10 mouse cellular contexts compared by ENCODE assay signal in genomic region chr8:71474785-71475701, GRCm38 (mm10). TPM values are rescaled to one million over a fixed set of nuclear protein-coding genes. Genes with fewer than 3 reads are reported as not detected.
DNase-seq lines count a peak whose midpoint lies in the region; ATAC-seq lines count a peak whose summit lies in the region.
"Had no signal": no experiment of that assay in that cellular context is flagged by ENCODE, and none has a peak within 500 bp of the region (broad histone marks: within the 10 kb centered on the region; RNA-seq: fewer than 3 reads in every experiment).

No protein-coding gene starts in this region.

- H3K36me3 ChIP-seq in heart, embryonic 10.5 days = peaks cover 64% of the 10 kb centered on the region
- peaks cover 13% of the 10 kb centered on the region for H3K36me3 ChIP-seq in neural tube, embryonic 11.5 days (ENCODE audit: control insufficient read depth, insufficient read depth, low read length)
- peaks cover 6% of the 10 kb centered on the region for H3K36me3 ChIP-seq in intestine, embryonic 16.5 days (ENCODE audit: control insufficient read depth, insufficient read depth, low read length)
- H3K36me3 ChIP-seq in stomach, embryonic 16.5 days (ENCODE audit: control insufficient read depth, insufficient read depth, low read length) = no peaks in the 10 kb centered on the region

- H3K4me3 ChIP-seq in heart, embryonic 10.5 days = peak overlapping the region; percentile 74
- H3K4me3 ChIP-seq in neural tube, embryonic 11.5 days (ENCODE audit: low read depth, low read length) = peak overlapping the region; percentile 50; the same call in 1 of the 2 replicates
- H3K4me3 ChIP-seq in intestine, embryonic 16.5 days (ENCODE audit: low read length) = 0 out of 2 replicates have a peak overlapping the region, but pooled peaks have one; percentile 70
- no peak overlapping the region for H3K4me3 ChIP-seq in stomach, embryonic 16.5 days (replicated peaks; ENCODE audit: low read length)

- H3K27ac ChIP-seq in heart, embryonic 10.5 days = 0 out of 2 replicates have a peak overlapping the region, but pooled peaks have one; percentile 29
- no peak overlapping the region for H3K27ac ChIP-seq in neural tube, embryonic 11.5 days (ENCODE audit: low read depth, low read length)
- no peak overlapping the region for H3K27ac ChIP-seq in intestine, embryonic 16.5 days (ENCODE audit: low read length)
- no peak overlapping the region for H3K27ac ChIP-seq in stomach, embryonic 16.5 days (ENCODE audit: low read length)

- DNase-seq in heart, embryonic 10.5 days (ENCODE audit: low spot score) = no peak
- no peak for DNase-seq in heart, postnatal 14 days
- DNase-seq in neural tube, embryonic 11.5 days (ENCODE audit: low spot score) = no peak
- no peak for DNase-seq in neural tube, embryonic 10.5 days (ENCODE audit: extremely low spot score, low spot score)
- DNase-seq in frontal cortex, postnatal 25 days (ENCODE audit: low spot score in 2 of 2) = no peak
- DNase-seq: adrenal gland, postnatal 14 days had no signal

- no peak for ATAC-seq in neural tube, embryonic 11.5 days (ENCODE audit: insufficient read depth, low FRiP score, low TSS enrichment)
- ATAC-seq in intestine, embryonic 16.5 days = no peak
- ATAC-seq in stomach, embryonic 16.5 days (ENCODE audit: insufficient read depth, low FRiP score) = no peak
- no peak for ATAC-seq in monocyte, adult 5-6 weeks (replicated peaks; ENCODE audit: insufficient number of reproducible peaks, low FRiP score, low TSS enrichment, poor library complexity, severe bottlenecking)

- no peaks in the 10 kb centered on the region for H3K9me3 ChIP-seq in heart, embryonic 10.5 days
- H3K9me3 ChIP-seq in neural tube, embryonic 11.5 days (ENCODE audit: control insufficient read depth, low read length) = no peaks in the 10 kb centered on the region
- H3K9me3 ChIP-seq in intestine, embryonic 16.5 days (ENCODE audit: control insufficient read depth, low read length) = no peaks in the 10 kb centered on the region
- H3K9me3 ChIP-seq in stomach, embryonic 16.5 days (replicated peaks; ENCODE audit: control insufficient read depth, low read length) = no peaks in the 10 kb centered on the region
- H3K9me3 ChIP-seq: embryonic facial prominence, embryonic 12.5 days had no signal

- peak overlapping the region; percentile 71; the same call in 1 of the 2 replicates for H3K9ac ChIP-seq in neural tube, embryonic 11.5 days (ENCODE audit: low read length)
- peak overlapping the region; percentile 73; the same call in 1 of the 2 replicates for H3K9ac ChIP-seq in intestine, embryonic 16.5 days (ENCODE audit: low read depth, low read length)
- peak overlapping the region; percentile 84; the same call in 1 of the 2 replicates for H3K9ac ChIP-seq in stomach, embryonic 16.5 days (ENCODE audit: low read length)

- H3K4me2 ChIP-seq in neural tube, embryonic 11.5 days (ENCODE audit: low read depth) = no peak overlapping the region
- peak overlapping the region; percentile 83; the same call in 1 of the 2 replicates for H3K4me2 ChIP-seq in intestine, embryonic 16.5 days (ENCODE audit: low read depth, low read length)
- no peak overlapping the region for H3K4me2 ChIP-seq in stomach, embryonic 16.5 days (ENCODE audit: low read depth, low read length)

- H3K27me3 ChIP-seq in heart, embryonic 10.5 days (ENCODE audit: insufficient read depth, poor library complexity, severe bottlenecking) = peaks cover 22% of the 10 kb centered on the region
- no peaks in the 10 kb centered on the region for H3K27me3 ChIP-seq in neural tube, embryonic 11.5 days (ENCODE audit: control insufficient read depth, insufficient read depth, low read length)
- no peaks in the 10 kb centered on the region for H3K27me3 ChIP-seq in intestine, embryonic 16.5 days (replicated peaks; ENCODE audit: control insufficient read depth, insufficient read depth, low read length)
- H3K27me3 ChIP-seq in stomach, embryonic 16.5 days (ENCODE audit: control insufficient read depth, insufficient read depth, low read length) = no peaks in the 10 kb centered on the region
- H3K27me3 ChIP-seq: embryonic facial prominence, embryonic 12.5 days had no signal

- intact Hi-C loops in heart, postnatal 14 days (cut with DNase I) = loop anchor here (5.0 kb wide), 1 partner anchor 103 kb away; the partner anchor contains the start of gene Ocel1

- H3K4me1 ChIP-seq in heart, embryonic 10.5 days = peaks cover 33% of the 10 kb centered on the region
- H3K4me1 ChIP-seq in neural tube, embryonic 11.5 days (ENCODE audit: control insufficient read depth, insufficient read depth, low read length) = peaks cover 10% of the 10 kb centered on the region
- peaks cover 20% of the 10 kb centered on the region for H3K4me1 ChIP-seq in intestine, embryonic 16.5 days (ENCODE audit: control insufficient read depth, insufficient read depth, low read length)
- H3K4me1 ChIP-seq in stomach, embryonic 16.5 days (ENCODE audit: control insufficient read depth, insufficient read depth, low read length) = peaks cover 10% of the 10 kb centered on the region

- WGBS in heart, embryonic 10.5 days = 91% methylated on average over 25 of the region's 25 CpGs
- WGBS in neural tube, embryonic 11.5 days = 87% methylated on average over 25 of the region's 25 CpGs
- WGBS in intestine, embryonic 16.5 days = 86% methylated on average over 25 of the region's 25 CpGs
- 89% methylated on average over 25 of the region's 25 CpGs for WGBS in stomach, embryonic 16.5 days

RNA-seq across cellular contexts. Expression of gene Dda1, which starts 6.0 kb away (rescaled TPM):
- 107 and 128 TPM in 2 replicates for polyA plus RNA-seq in heart, embryonic 10.5 days (2016; fragmentation: Nextera tagmentation; extraction: Ambion mirVana)
- total RNA-seq in heart, postnatal 14 days (2021) = 10 to 100 TPM; 33.5 to 36.4 TPM
- 162 and 170 TPM in 2 replicates for polyA plus RNA-seq in neural tube, embryonic 11.5 days (2014; fragmentation: Nextera tagmentation; extraction: Ambion mirVana)
- 88.1 and 91.7 TPM in 2 replicates for polyA plus RNA-seq in intestine, embryonic 16.5 days (2015; fragmentation: Nextera tagmentation; extraction: Ambion mirVana)
- 87.1 and 89.1 TPM in 2 replicates for polyA plus RNA-seq in stomach, embryonic 16.5 days (2015; fragmentation: Nextera tagmentation; extraction: Ambion mirVana)
- 33.6 to 53.8 TPM (median 42.4 TPM) in 3 replicates for total RNA-seq in monocyte, adult 5-6 weeks (2017)

RNA-seq across cellular contexts. Expression of gene Mrpl34, which starts 10.3 kb away (rescaled TPM):
- polyA plus RNA-seq in heart, embryonic 10.5 days (2016; fragmentation: Nextera tagmentation; extraction: Ambion mirVana) = 172 and 181 TPM in 2 replicates
- total RNA-seq in heart, postnatal 14 days (2021) = 100 to 1,000 TPM; 111 to 124 TPM
- 196 and 205 TPM in 2 replicates for polyA plus RNA-seq in neural tube, embryonic 11.5 days (2014; fragmentation: Nextera tagmentation; extraction: Ambion mirVana)
- 224 and 234 TPM in 2 replicates for polyA plus RNA-seq in intestine, embryonic 16.5 days (2015; fragmentation: Nextera tagmentation; extraction: Ambion mirVana)
- polyA plus RNA-seq in stomach, embryonic 16.5 days (2015; fragmentation: Nextera tagmentation; extraction: Ambion mirVana) = 126 and 148 TPM in 2 replicates
- 5.7 to 17.9 TPM (median 13.7 TPM) in 3 replicates for total RNA-seq in monocyte, adult 5-6 weeks (2017)

RNA-seq across cellular contexts. Expression of gene Ano8, which starts 10.7 kb away (rescaled TPM):
- 0.73 and 2.7 TPM in 2 replicates for polyA plus RNA-seq in heart, embryonic 10.5 days (2016; fragmentation: Nextera tagmentation; extraction: Ambion mirVana)
- 10 to 100 TPM; 16.6 to 18.4 TPM for total RNA-seq in heart, postnatal 14 days (2021)
- 5.6 and 6.3 TPM in 2 replicates for polyA plus RNA-seq in neural tube, embryonic 11.5 days (2014; fragmentation: Nextera tagmentation; extraction: Ambion mirVana)
- 0.20 and 0.43 TPM in 2 replicates for polyA plus RNA-seq in intestine, embryonic 16.5 days (2015; fragmentation: Nextera tagmentation; extraction: Ambion mirVana)
- polyA plus RNA-seq in stomach, embryonic 16.5 days (2015; fragmentation: Nextera tagmentation; extraction: Ambion mirVana) = 0.26 and 0.27 TPM in 2 replicates
- 4.7 to 11.0 TPM (median 8.5 TPM) in 3 replicates for total RNA-seq in monocyte, adult 5-6 weeks (2017)

RNA-seq across cellular contexts. Expression of gene Abhd8, which starts 11.6 kb away (rescaled TPM):
- polyA plus RNA-seq in heart, embryonic 10.5 days (2016; fragmentation: Nextera tagmentation; extraction: Ambion mirVana) = 34.5 and 41.5 TPM in 2 replicates
- 10 to 100 TPM; 29.1 to 31.9 TPM for total RNA-seq in heart, postnatal 14 days (2021)
- polyA plus RNA-seq in neural tube, embryonic 11.5 days (2014; fragmentation: Nextera tagmentation; extraction: Ambion mirVana) = 60.7 and 63.4 TPM in 2 replicates
- polyA plus RNA-seq in intestine, embryonic 16.5 days (2015; fragmentation: Nextera tagmentation; extraction: Ambion mirVana) = 24.0 and 25.1 TPM in 2 replicates
- polyA plus RNA-seq in stomach, embryonic 16.5 days (2015; fragmentation: Nextera tagmentation; extraction: Ambion mirVana) = 23.5 and 27.5 TPM in 2 replicates
- total RNA-seq in monocyte, adult 5-6 weeks (2017) = 2.2 to 12.0 TPM (median 8.3 TPM) in 3 replicates

RNA-seq across cellular contexts. Expression of gene Gtpbp3, which starts 12.9 kb away (rescaled TPM):
- polyA plus RNA-seq in heart, embryonic 10.5 days (2016; fragmentation: Nextera tagmentation; extraction: Ambion mirVana) = 13.2 and 14.7 TPM in 2 replicates
- total RNA-seq in heart, postnatal 14 days (2021) = 10 to 100 TPM; 16.4 to 18.7 TPM
- 6.0 and 8.4 TPM in 2 replicates for polyA plus RNA-seq in neural tube, embryonic 11.5 days (2014; fragmentation: Nextera tagmentation; extraction: Ambion mirVana)
- polyA plus RNA-seq in intestine, embryonic 16.5 days (2015; fragmentation: Nextera tagmentation; extraction: Ambion mirVana) = 14.0 and 14.9 TPM in 2 replicates
- polyA plus RNA-seq in stomach, embryonic 16.5 days (2015; fragmentation: Nextera tagmentation; extraction: Ambion mirVana) = 11.0 and 14.8 TPM in 2 replicates
- total RNA-seq in monocyte, adult 5-6 weeks (2017) = 16.0 to 22.2 TPM (median 16.4 TPM) in 3 replicates
